Mouse (Mus musculus) embryonic facial prominence, embryonic 11.5 days (tissue): ENCODE results near the gene Hcn3. TPM values are rescaled to one million over a fixed set of nuclear protein-coding genes. Genes with fewer than 3 reads are reported as not detected.

Source experiments
- ATAC-seq: fragments of 200-750 bp; cut with Nextera tagmentation; replicated peaks from 2 replicates; pipeline ENCODE4 v1.8.0; 2017; ENCODE audit warnings: low read depth; ENCODE audit not compliant: insufficient number of reproducible peaks, low FRiP score, low TSS enrichment
- DNase-seq: peaks from one replicate; pipeline ENCODE4 v3.0.0-alpha.2; 2015; ENCODE audit warnings: low spot score
- H3K27ac ChIP-seq: fragments of 300-500 bp; sonication (generic); replicated peaks from 2 replicates; pipeline ENCODE4 v1.5.1; 2014; ENCODE audit warnings: mild to moderate bottlenecking, low read depth, low read length, control low read depth
- H3K27me3 ChIP-seq: fragments of 300-500 bp; sonication (generic); 2 replicates; pipeline ENCODE4 v1.6.1; 2014; ENCODE audit warnings: mild to moderate bottlenecking, low read length, moderate library complexity, mixed read lengths; ENCODE audit not compliant: control insufficient read depth, insufficient read depth
- H3K36me3 ChIP-seq: fragments of 300-500 bp; sonication (generic); replicated peaks from 2 replicates; pipeline ENCODE4 v1.6.1; 2014; ENCODE audit warnings: low read depth, mild to moderate bottlenecking, low read length, moderate library complexity, mixed read lengths; ENCODE audit not compliant: control insufficient read depth, insufficient read depth
- H3K4me1 ChIP-seq: fragments of 300-500 bp; sonication (generic); 2 replicates; pipeline ENCODE4 v1.6.1; 2014; ENCODE audit warnings: low read length, mixed read lengths; ENCODE audit not compliant: control insufficient read depth, insufficient read depth
- H3K4me2 ChIP-seq: fragments of 300-500 bp; sonication (generic); 2 replicates; pipeline ENCODE4 v1.6.1; 2014; ENCODE audit warnings: low read depth, mild to moderate bottlenecking, control low read depth, low read length, moderate library complexity
- H3K4me3 ChIP-seq: fragments of 300-500 bp; sonication (generic); 2 replicates; pipeline ENCODE4 v1.5.1; 2014; ENCODE audit warnings: low read depth, low read length, control low read depth
- H3K9ac ChIP-seq: fragments of 300-500 bp; sonication (generic); replicated peaks from 2 replicates; pipeline ENCODE4 v1.6.1; 2014; ENCODE audit warnings: mild to moderate bottlenecking, control low read depth, low read length
- H3K9me3 ChIP-seq: fragments of 300-500 bp; sonication (generic); replicated peaks from 2 replicates; pipeline ENCODE4 v1.6.1; 2016; ENCODE audit warnings: mild to moderate bottlenecking, low read length, inconsistent platforms, mixed read lengths; ENCODE audit not compliant: control insufficient read depth
- WGBS: fragments of 180-500 bp; shearing (Covaris S2); extraction: QIAGEN DNeasy Blood & Tissue Kit; methylation state at CpG from one replicate; pipeline ENCODE4 v1.1.7; 2014; 5-methylcytosine and 5-hydroxymethylcytosine counted together
- polyA plus RNA-seq: library from polyadenylated mRNA; unstranded; fragments of >200 nt; fragmentation: Nextera tagmentation; extraction: Ambion mirVana; gene quantifications from 2 replicates; pipeline ENCODE4 v1.2.1, GENCODE M21; 2014

Gene Hcn3
- polyA plus RNA-seq, 1 experiment from 2014 or later: 1.2 TPM

DNA sequence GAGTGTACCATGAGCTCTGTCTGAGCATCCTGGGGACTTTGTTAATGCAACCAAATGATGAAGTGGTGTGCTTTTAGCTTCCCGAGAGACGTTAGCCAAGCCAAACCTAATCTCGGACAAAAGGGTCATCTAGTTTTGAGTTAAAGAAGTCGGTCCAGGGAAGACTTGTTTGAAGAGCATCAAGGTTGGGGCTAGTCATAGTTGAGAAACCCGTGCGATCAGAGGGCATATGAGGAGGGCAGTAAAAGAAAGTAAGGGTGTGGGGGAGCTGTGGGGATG, 18.1 kb upstream of the Hcn3 start:
- DNase-seq (no peak), ATAC-seq (no peak)
- Histone ChIP-seq H3K36me3 (peaks cover 26% of the 10 kb centered on the region), H3K27ac (peak overlapping the region; percentile 7; the same call in 1 of the 2 replicates), H3K4me1 (peaks cover 3% of the 10 kb centered on the region; the same call in 1 of the 2 replicates), H3K4me3 (peak overlapping the region; percentile 80), H3K9me3 (no peaks in the 10 kb centered on the region), H3K9ac (peak overlapping the region; percentile 80), H3K4me2 (peak overlapping the region; percentile 70), H3K27me3 (no peaks in the 10 kb centered on the region)
- WGBS: 8% methylated on average over 6 of the region's 6 CpGs

DNA sequence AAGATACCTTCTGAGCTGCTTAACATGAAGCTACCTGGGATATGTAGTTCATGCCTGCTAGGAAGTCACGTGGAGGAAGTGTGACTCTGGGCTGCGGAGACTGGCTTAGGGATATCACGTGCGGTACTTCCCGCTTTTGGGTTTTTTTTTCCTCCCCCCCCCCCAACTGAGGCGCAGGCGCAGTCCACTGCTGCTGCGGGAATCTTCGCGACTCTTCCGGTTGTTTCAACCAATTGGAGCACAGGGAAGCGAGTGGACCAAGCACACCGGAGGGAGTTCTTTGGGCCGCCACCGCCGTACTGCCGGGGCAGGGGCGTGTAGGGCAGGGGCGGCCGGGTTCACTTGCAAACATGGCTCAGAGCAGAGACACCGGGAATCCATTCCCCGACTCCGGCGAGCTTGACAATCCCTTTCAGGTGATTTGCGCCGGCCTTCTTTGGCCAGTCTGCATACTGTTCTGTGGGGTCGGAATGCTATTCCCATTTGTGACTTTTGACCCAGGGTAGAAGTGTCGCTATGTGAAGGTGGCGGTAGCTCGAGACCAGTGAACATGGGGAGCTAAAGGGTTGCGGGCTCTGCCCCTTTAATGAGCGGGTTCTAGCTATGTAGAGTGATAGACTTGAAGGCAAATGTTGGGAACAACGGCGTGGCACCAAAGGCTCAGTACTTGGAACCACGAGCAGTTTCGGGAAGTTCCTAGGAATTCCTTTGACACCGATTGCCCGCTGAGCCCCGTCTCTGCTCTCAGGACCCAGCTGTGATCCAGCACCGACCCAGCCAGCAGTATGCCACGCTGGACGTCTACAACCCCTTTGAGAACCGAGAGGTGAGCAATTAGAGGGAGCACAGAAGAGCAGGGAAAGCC, 17.5 kb upstream of the Hcn3 start, which contains the start of gene Scamp3:
Scamp3 (plus strand) TSS at position 232 of the 865 bp plus-strand sequence.
- DNase-seq (peak; percentile 96), ATAC-seq (peak; percentile 92)
- H3K9me3 ChIP-seq: no peaks in the 10 kb centered on the region
- peak within 1 kb of the TSS; percentile 7; the same call in 1 of the 2 replicates for H3K27ac ChIP-seq
- H3K9ac ChIP-seq: peak within 1 kb of the TSS; percentile 80
- H3K36me3 ChIP-seq: peaks cover 26% of the 10 kb centered on the region
- peaks cover 3% of the 10 kb centered on the region; the same call in 1 of the 2 replicates for H3K4me1 ChIP-seq
- H3K4me3 ChIP-seq: peak within 1 kb of the TSS; percentile 80
- WGBS: under 1% methylated on average over 43 of the region's 43 CpGs
- no peaks in the 10 kb centered on the region for H3K27me3 ChIP-seq
- H3K4me2 ChIP-seq: peak within 1 kb of the TSS; percentile 70

- peaks cover 22% of the 10 kb centered on the region for H3K36me3 ChIP-seq
- no peak overlapping the region for H3K9ac ChIP-seq
- H3K9me3 ChIP-seq: no peaks in the 10 kb centered on the region
- H3K4me3 ChIP-seq: no peak overlapping the region
- no peak overlapping the region for H3K4me2 ChIP-seq
- 87% methylated on average over 7 of the region's 7 CpGs for WGBS
- no peaks in the 10 kb centered on the region for H3K27me3 ChIP-seq
- ATAC-seq: no peak
- no peak overlapping the region for H3K27ac ChIP-seq
- no peak for DNase-seq
- H3K4me1 ChIP-seq: peaks cover 3% of the 10 kb centered on the region; the same call in 1 of the 2 replicates
Observed at GRCm38 (mm10) chr3:89176421-89176820, 16.4 kb upstream of the Hcn3 start.

- no peak for DNase-seq
- no peak overlapping the region for H3K4me3 ChIP-seq
- peaks cover 3% of the 10 kb centered on the region; the same call in 1 of the 2 replicates for H3K4me1 ChIP-seq
- no peak overlapping the region for H3K27ac ChIP-seq
- ATAC-seq: no peak
- H3K9ac ChIP-seq: no peak overlapping the region
- 94% methylated on average over 10 of the region's 10 CpGs for WGBS
- H3K36me3 ChIP-seq: peaks cover 23% of the 10 kb centered on the region
- H3K4me2 ChIP-seq: no peak overlapping the region
- no peaks in the 10 kb centered on the region for H3K9me3 ChIP-seq
- H3K27me3 ChIP-seq: no peaks in the 10 kb centered on the region
Observed at GRCm38 (mm10) chr3:89175544-89175943, 15.5 kb upstream of the Hcn3 start.

GRCm38 (mm10) chr3:89174844-89175243, 14.8 kb upstream of the Hcn3 start:
- 89% methylated on average over 11 of the region's 11 CpGs for WGBS
- ATAC-seq (no peak), DNase-seq (no peak)
- Histone ChIP-seq H3K4me2 (no peak overlapping the region), H3K4me3 (no peak overlapping the region), H3K27me3 (no peaks in the 10 kb centered on the region), H3K9ac (no peak overlapping the region), H3K36me3 (peaks cover 27% of the 10 kb centered on the region), H3K27ac (no peak overlapping the region), H3K4me1 (peaks cover 3% of the 10 kb centered on the region; the same call in 1 of the 2 replicates), H3K9me3 (no peaks in the 10 kb centered on the region)

DNA sequence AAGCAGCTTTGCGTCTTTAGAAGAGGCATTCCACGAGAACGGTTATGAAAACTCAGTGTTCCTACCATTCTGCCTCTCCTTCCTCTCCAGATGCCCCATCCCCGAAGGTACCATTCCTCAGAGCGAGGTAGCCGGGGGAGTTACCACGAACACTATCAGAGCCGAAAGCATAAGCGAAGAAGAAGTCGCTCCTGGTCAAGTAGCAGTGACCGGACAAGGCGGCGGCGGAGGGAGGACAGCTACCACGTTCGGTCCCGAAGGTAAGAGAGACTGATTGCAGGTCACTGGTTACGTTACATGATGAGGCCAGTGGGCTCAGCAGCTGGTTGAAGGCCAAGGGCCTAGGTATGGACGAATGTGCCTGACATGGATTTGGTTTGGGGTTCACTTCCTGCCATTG, 6.9 kb upstream of the Hcn3 start:
- WGBS: 94% methylated on average over 19 of the region's 19 CpGs
- H3K27ac ChIP-seq: no peak overlapping the region
- H3K4me2 ChIP-seq: no peak overlapping the region
- DNase-seq: no peak
- no peak for ATAC-seq
- H3K9me3 ChIP-seq: no peaks in the 10 kb centered on the region
- H3K9ac ChIP-seq: no peak overlapping the region
- peaks cover 2% of the 10 kb centered on the region; the same call in 1 of the 2 replicates for H3K4me1 ChIP-seq
- no peak overlapping the region for H3K4me3 ChIP-seq
- no peaks in the 10 kb centered on the region; the same call in 1 of the 2 replicates for H3K27me3 ChIP-seq
- H3K36me3 ChIP-seq: peaks cover 22% of the 10 kb centered on the region

- H3K36me3 ChIP-seq: peaks cover 19% of the 10 kb centered on the region
- peaks cover 2% of the 10 kb centered on the region; the same call in 1 of the 2 replicates for H3K4me1 ChIP-seq
- peak overlapping the region; percentile 63 for H3K4me2 ChIP-seq
- peak overlapping the region; percentile 93 for H3K9ac ChIP-seq
- H3K27me3 ChIP-seq: no peaks in the 10 kb centered on the region; the same call in 1 of the 2 replicates
- DNase-seq (no peak), ATAC-seq (no peak; the same call in 1 of the 2 replicates)
- peak overlapping the region; percentile 90 for H3K27ac ChIP-seq
- 15% methylated on average over 12 of the region's 12 CpGs for whole genome bisulfite sequencing
- no peaks in the 10 kb centered on the region for H3K9me3 ChIP-seq
- H3K4me3 ChIP-seq: peak overlapping the region; percentile 78
Observed at GRCm38 (mm10) chr3:89165268-89165870, 5.4 kb upstream of the Hcn3 start.
